Mouse (Mus musculus) erythroblast, embryonic 14.5 days (primary cell): ENCODE measurements around the gene Ube4b.

Source experiments
- GATA1 ChIP-seq: IDR thresholded peaks from 2 replicates; pipeline ENCODE4 v1.6.1; 2012; ENCODE audit warnings: low read length, inconsistent platforms, mixed read lengths
- TAL1 ChIP-seq: IDR thresholded peaks from 3 replicates; pipeline ENCODE4 v1.6.1; 2012; ENCODE audit warnings: low read length, inconsistent platforms, mixed read lengths

DNA sequence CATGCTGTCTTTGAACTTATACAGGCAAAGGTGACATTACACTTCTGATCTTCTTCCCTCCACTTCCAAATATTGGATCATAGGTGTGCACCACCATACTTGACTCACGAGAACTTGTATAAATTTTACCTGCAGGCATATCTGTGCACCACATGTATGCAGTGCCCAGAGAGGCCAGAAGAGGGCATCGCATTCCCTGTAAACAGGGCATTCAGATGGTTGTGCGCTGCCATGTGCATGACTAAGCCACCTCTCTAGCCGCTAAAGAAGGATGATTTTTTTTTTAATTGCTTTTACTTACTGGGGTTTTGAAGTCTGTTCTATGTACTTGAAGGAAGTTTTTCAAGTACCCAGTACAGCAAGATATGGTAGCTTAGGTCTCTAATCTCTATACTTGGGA, 27.1 kb upstream of the Ube4b start:
- TF ChIP-seq GATA1 (no peak), TAL1 (no peak)
